Mouse (Mus musculus): ENCODE results near the gene Gm12166.
A peak's percentile ranks its signal among the peaks of the same experiment; 100 is the strongest.

Gm12166 gene

GRCm38 (mm10) chr11:46073061-46073849, 21.1 kb upstream of the Gm12166 start:
- peak; percentile 62 for DNase-seq

DNA sequence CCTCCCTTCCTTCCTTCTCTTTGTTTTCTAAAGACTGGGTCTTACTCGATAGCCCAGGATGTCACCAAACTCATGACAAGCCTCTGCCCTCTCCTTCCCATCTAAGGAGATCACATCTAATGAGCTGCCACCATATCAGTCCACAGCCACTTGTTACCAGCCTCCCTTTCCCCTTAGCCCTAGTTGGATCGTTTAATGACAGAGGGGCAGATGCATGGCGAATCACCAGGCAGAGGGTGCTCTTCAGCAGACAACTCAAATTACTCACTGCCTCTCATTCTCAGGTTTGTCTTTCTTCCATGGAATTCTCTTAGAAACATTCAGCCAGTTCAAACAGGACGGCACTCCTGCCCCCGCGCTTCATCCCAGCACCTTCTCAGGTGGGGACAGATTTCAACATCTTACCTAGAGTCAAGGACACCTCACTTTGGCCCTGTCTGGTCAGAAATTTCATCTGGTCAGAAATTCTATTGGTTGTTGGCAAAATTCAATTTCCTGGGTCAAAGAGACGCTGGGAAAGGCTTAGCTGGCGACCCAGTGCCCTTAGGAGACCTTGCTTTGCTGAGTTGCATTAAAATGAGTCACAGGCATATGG, 20.4 kb upstream of the Gm12166 start:
- no peak for DNase-seq

DNA sequence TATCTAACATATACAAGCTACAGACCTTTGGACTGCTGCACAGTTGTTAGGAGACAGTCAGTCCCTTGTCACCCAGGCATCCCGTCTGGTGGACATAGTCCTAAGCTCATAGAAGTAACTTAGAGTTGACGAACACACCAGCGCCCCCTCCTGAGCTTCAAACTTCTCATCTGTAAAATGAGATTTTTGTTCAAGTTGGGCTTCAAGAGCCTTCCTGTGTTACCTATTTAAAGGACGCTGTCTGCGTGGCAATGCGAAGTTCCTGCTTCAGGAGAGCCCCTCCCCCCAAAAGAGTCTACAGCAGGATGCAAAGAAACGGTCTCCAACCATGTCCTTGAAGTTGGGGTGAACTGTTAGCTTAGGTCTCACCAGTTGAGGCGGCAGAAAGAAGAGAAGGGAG, 18.7 kb upstream of the Gm12166 start:
- DNase-seq, result no peak

DNA sequence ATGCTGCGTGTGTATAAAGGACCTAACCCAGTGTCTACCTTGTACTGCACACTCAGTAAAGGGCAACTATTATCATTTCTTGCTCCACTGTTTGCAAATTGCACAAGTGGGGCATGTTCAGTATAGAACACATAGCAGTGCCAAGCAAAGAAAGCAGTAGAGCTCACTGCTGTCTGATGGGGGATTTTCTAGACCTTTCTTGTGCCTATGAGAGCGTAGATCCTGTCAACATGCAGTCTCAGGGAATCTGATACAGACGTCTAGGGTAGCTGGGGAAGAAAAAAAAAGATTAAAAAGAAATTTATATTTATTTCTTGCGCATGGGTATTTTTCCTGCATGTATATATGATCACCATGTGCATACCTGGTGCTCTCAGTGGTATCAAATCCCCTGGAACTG, 18.0 kb upstream of the Gm12166 start:
- DNase-seq, result no peak

- peak; percentile 53 for DNase-seq
Observed at GRCm38 (mm10) chr11:46069408-46070003, 17.4 kb upstream of the Gm12166 start.

GRCm38 (mm10) chr11:46068756-46069407, 16.8 kb upstream of the Gm12166 start:
- peak; percentile 55 for DNase-seq

DNA sequence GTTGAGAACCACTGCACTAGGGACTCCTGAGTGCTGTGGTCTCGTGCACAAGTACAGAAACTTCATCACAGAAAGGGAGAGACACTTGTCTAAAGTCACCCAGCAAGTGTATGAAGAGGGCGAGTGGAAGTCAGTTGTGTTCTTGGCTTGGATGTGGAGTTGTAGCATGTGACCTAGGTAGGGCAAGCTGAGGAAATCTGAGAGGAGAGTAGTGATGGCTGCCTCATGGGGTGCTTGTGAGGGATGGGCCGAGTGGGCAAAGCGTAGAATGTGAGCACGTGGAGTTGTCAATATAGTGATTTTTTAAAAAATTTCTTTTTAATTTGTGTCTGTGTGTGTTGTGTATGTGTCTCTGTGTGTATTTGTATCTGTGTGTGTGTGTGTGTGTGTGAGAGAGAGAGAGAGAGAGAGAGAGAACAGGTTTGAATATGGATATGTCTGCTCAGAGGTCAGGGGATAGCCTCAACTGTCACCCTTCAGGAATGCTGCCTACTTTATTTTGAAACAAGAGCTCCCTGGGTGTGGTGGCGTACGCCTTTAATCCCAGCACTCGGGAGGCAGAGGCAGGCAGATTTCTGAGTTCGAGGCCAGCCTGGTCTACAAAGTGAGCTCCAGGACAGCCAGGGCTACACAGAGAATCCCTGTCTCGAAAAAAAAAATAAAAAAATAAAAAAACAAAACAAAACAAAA, 15.4 kb upstream of the Gm12166 start:
- DNase-seq, result no peak

GRCm38 (mm10) chr11:46065201-46066011, 13.3 kb upstream of the Gm12166 start:
- DNase-seq, result peak; percentile 93

- DNase-seq, result peak; percentile 73
Observed at GRCm38 (mm10) chr11:46064767-46065166, 12.6 kb upstream of the Gm12166 start.

DNA sequence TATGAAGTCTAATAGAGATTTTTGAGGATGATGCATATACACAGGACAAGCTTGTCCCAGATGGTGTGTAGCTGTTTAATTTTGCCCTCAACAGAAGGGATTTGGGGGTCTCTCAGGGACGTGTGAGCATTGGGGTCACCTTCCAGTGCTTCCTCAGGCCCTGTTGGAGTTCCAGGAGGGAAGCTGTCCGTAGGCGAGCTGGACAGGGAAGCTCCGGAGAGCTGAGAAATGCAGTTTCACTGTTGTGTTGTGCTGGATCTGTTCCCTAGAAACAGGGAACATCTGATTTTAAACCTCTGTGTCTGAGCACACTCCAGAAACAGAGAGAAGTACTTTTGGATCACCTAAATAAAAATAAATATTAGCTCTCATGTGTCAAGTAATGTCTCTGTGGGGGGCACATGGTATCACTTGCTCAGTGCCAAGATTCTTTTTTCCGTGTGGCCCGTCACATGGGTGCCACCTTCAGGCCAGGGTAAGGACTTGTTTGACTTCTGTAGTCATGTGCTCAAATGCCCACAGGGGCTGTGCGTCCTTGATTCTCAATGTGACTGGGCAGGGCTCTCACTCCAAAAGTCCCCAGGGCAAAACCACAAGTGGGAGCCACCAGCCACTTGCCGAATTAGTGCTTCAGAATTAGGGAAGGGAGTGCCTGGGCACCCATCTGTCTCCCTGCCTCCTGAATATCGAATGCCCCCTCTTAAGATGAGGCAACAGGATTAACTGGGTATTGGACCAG, 11.0 kb upstream of the Gm12166 start:
- peak; percentile 75 for DNase-seq

GRCm38 (mm10) chr11:46062569-46062968, 10.4 kb upstream of the Gm12166 start:
- DNase-seq, result no peak

DNA sequence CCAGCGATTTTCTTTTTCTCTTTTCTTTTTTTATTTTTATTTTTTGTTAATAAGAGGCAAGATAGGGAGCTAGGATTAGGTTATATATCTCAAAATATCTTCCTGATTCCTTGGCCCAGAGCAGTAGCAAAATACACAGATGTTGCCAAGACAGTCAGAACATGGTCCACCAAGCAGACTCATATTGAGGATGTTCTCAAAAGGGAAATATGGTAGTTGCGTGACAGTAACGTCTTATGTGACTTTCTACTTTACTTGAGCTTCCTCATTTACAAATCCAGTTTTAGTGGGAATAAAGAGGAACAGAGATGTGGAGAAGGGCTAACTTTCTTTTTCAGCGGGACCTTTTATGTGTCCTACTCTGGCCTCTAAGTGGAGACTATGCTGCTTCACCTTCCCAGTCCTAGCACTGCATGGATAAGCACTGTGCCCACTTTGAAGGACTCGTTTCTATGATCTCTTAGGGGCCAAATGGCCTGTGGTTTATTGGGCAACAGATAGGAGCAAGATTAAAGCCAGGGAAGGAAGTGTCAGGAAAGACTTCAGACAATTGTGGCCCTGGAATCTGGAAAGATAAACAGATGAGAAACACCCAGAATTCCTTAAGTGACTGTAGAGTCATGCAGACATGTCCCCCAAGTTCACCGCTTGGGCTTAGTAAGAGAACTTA, 9.8 kb upstream of the Gm12166 start:
- no peak for DNase-seq

DNA sequence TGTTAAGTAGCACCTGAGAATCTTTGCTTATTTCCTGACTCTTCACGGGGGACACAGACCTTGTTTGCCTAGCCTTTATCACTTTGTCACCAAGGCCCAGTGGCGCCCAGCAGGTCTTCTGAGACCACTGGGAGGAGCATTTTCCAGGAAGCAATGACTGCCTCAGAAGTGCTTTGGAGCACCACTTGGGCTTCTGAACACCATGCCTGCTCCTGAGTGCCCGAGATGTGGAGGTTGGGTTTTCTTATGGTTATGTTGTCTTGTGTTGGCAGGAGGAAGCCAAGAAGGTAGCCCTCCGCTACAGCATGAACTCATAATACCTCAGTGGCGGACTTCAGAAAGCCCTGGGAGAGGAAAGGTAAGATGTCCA, 8.5 kb upstream of the Gm12166 start:
- DNase-seq, result peak; percentile 58

DNA sequence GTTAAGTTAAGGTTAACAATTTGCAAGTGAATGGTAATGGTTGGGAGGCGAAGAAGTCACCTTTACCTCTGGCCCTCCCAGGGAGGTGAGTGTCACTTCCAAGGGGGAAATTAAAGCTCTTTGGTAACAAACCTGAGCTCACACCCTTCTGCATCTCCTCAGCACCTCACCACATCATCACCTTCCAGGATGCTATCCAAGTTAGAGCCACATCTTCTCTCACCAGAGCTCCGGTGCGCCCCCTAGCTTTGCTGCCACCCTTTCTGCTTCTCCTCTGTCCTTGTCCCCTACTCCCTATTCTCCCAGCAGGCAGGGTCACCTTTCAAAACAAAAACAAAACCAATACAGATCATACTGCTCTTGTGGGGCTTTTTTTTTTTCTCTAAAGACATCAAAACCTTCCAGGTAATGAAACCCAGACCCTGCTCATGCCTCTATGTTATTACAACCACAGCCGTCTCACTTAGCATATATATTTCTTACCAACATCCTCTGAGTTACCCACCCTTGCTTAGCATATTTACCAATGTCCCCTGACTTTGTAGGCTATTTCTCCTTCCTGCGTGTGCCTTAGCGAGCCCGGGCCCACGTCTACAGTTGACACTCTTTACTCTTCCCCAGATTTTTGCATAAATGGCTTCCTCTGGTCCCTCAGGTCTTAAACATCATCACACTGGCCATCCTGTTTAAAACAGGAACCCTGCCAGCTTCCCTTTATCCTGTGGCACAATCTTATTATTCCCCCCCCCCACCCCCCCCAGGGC, 7.9 kb upstream of the Gm12166 start:
- DNase-seq, result peak; percentile 59

- no peak for DNase-seq
Observed at GRCm38 (mm10) chr11:46058916-46059315, 6.8 kb upstream of the Gm12166 start.

DNA sequence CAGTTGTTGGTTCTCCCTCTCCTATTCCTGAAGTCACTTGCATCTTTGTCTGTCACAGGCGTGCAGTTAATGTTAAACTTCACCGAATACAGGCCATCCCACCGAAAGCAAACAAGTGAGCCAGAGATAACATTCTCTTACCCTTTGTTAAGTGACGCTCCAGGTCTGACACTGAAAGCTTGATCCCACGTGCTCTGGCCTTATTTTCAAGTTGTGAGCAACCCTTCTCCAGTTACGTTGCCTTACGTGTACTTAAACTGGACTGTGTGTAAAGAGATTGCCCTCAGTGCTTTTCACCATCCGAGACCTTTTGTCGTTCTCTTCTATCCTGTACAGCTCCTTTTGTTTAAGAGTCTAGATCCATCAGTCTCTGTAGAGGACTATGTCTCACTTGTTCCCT, 5.9 kb upstream of the Gm12166 start:
- peak; percentile 27 for DNase-seq

GRCm38 (mm10) chr11:46056770-46057411, 4.8 kb upstream of the Gm12166 start:
- DNase-seq, result peak; percentile 67

DNA sequence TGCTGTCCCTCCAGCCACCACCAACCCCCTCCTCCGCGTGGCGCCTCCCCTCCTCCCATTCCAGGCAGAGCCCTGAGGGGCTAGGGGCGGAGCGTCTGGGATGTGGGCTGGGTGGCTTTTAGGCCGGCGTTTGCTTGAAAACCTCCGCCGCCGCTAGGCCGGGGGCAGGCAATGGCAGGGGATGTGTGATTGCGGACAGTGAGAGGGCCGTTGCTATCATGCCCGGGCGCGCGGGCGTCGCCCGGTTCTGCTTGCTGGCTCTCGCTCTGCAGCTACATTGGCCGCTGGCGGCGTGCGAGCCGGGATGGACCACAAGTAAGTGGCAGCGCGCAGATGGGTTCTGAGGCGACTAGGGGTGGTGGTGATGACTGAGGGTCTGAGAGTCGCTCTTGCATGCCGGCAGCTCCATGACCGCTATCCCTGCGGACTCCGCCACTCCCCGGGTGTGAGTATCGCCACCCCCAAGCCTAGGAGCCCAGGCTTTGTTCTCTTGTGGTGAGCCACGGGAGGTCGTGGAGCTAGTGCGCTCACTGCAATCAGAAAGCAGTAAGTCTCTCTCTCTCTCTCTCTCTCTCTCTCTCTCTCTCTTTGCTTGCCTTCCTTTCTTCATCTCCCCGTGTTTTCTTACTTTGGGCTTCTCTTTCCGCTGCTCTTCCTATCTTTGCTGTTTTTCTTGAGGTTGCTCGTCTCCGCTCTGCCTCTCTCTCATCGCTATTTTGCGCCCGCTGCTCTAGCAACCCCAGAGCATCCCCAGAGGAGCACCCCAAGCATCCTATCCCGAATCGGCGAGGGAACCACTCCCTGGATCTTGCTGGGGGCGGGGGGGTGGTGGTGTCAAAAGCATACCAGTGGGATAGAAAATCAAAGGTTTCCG, 4.0 kb upstream of the Gm12166 start, which contains the start of gene Adam19:
Gene Adam19 (plus strand): TSS at position 97 of the 874 bp plus-strand sequence.
- peak; percentile 92 for DNase-seq

All from lung, postnatal 10 days (tissue).